Mouse (Mus musculus) thymus, adult 2 months (tissue): ENCODE data around the gene S100a1. TPM values are rescaled to one million over a fixed set of nuclear protein-coding genes. Genes with fewer than 3 reads are reported as not detected.

Experiments used
- DNase-seq: peaks from one replicate; pipeline ENCODE4 v3.0.0; 2021
- H3K27ac ChIP-seq: fragments of 200-500 bp; 2 replicates; pipeline ENCODE4 v1.5.1; 2012; ENCODE audit warnings: low read length, control low read depth; ENCODE audit not compliant: control insufficient read depth, insufficient read depth
- H3K27me3 ChIP-seq: fragments of 200-500 bp; 2 replicates; pipeline ENCODE4 v1.6.1; 2012; ENCODE audit warnings: mild to moderate bottlenecking, low read length, moderate library complexity, mixed read lengths; ENCODE audit not compliant: control insufficient read depth, insufficient read depth
- H3K36me3 ChIP-seq: fragments of 200-500 bp; 2 replicates; pipeline ENCODE4 v1.6.1; 2012; ENCODE audit warnings: mild to moderate bottlenecking, low read length, moderate library complexity; ENCODE audit not compliant: control insufficient read depth, insufficient read depth
- H3K4me1 ChIP-seq: fragments of 200-500 bp; replicated peaks from 2 replicates; pipeline ENCODE4 v1.6.1; 2012; ENCODE audit warnings: low read length; ENCODE audit not compliant: control insufficient read depth, insufficient read depth
- H3K4me3 ChIP-seq: fragments of 200-500 bp; 2 replicates; pipeline ENCODE4 v1.5.1; 2012; ENCODE audit warnings: mild to moderate bottlenecking, low read length, control low read depth, moderate library complexity; ENCODE audit not compliant: control insufficient read depth, insufficient read depth
- CTCF ChIP-seq: fragments of 200-500 bp; IDR thresholded peaks from 2 replicates; pipeline ENCODE4 v1.5.1; 2012; ENCODE audit warnings: mild to moderate bottlenecking, control low read depth, low read length, moderate library complexity, borderline replicate concordance; ENCODE audit not compliant: control insufficient read depth, poor library complexity, insufficient read depth; ENCODE audit errors: extremely low read depth
- POLR2A ChIP-seq: fragments of 200-500 bp; IDR thresholded peaks from 2 replicates; pipeline ENCODE4 v1.6.1; 2012; ENCODE audit warnings: mild to moderate bottlenecking, low read length, control low read depth, moderate library complexity; ENCODE audit not compliant: control insufficient read depth, poor library complexity, insufficient read depth; ENCODE audit errors: extremely low read depth
- WGBS: fragments of 180-500 bp; shearing (Covaris S2); methylation state at CpG from one replicate; pipeline ENCODE4 v1.1.7; 2018; 5-methylcytosine and 5-hydroxymethylcytosine counted together
- polyA plus RNA-seq: library from polyadenylated mRNA; depleted of rRNA; stranded (reverse); fragments of >200 nt; gene quantifications from 2 replicates; pipeline ENCODE4 v1.2.3, GENCODE M21; 2012

The S100a1 gene
- polyA plus RNA-seq, 1 experiment = 122 TPM

DNA sequence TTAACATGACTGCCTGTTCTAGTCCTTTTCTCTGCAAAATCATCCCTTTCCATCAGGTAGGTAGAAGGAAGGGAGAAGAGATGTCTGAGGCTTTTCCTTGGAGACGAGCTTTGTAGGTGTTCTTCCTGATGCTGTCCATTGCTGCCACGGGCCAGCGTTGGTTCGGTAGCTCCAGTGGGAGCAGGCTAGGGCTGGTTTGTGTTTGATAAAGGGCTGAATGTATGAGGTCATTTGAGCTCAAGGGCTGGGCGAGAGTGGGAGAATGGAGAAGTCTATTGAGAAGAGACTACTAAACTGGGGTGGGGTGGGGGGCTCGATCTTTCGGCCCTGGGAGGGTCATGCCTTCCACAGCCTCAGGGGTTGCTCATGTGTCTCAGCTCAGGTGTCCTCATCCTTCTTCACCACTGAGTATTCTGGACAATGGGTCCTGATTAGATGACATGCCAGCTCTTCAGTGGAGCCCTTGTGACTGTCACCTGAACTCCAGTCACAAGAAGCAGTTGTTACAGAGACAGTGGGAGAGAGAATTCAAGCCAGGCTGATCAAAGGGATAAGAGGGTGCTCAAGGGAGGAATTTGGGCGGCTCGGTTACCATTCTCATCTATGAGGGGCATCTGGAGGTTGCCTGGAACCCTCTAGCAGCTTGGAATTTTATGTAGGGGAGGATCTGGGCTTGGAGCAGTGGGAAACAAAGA, 1.1 kb downstream of the S100a1 start:
- 96% methylated on average over 9 of the region's 9 CpGs for WGBS
- DNase-seq = no peak
- no peak overlapping the region for H3K4me3 ChIP-seq
- H3K27ac ChIP-seq = no peak overlapping the region
- H3K36me3 ChIP-seq = no peaks in the 10 kb centered on the region
- peaks cover 17% of the 10 kb centered on the region for H3K4me1 ChIP-seq
- no peaks in the 10 kb centered on the region for H3K27me3 ChIP-seq
- TF ChIP-seq POLR2A = no peak
- TF ChIP-seq CTCF = no peak

DNA sequence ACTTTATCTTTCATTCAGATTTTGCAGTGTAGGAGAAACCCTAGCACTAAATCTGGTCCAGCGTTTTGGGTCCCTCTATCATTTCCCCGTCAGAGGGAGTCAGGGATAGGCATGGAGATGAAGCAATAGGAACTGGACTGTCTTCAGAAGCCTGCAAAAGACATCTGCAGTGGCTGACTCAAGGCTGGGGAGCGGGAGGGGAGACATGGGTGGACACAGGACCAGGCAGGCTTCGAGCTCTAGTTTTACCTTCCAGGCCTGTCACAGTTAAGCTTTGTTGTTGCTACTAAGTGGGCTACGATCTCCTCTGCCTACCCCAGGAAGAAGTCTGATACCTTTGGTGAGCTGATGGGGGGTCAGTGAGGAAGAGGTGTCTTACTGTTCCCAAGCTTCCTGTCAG, 1.9 kb downstream of the S100a1 start:
- Histone ChIP-seq H3K4me1 (peaks cover 17% of the 10 kb centered on the region), H3K27ac (no peak overlapping the region), H3K4me3 (no peak overlapping the region), H3K36me3 (peaks cover 1% of the 10 kb centered on the region; the same call in 1 of the 2 replicates), H3K27me3 (no peaks in the 10 kb centered on the region)
- 97% methylated on average over 5 of the region's 5 CpGs for WGBS
- no peak for DNase-seq
- no peak for TF ChIP-seq CTCF

DNA sequence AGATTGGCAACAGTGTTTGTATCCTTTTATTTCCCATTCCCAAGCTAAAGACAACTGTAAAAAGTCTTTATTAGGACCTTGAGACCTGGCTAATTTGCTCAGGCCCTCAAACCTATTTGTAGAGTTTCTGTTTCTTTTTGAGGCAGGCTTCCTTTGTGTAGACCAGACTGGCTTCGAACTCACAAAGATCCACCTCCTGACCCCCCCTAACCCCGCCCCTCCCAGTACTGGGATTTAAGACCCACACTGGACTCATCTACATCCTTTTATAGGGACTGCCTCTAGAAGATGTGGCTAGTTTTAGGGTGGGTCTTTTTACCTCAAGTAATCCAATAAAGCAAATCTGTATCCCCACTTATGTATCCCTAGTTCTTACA, 4.5 kb downstream of the S100a1 start:
- Histone ChIP-seq H3K4me1 (peaks cover 8% of the 10 kb centered on the region; the same call in 1 of the 2 replicates), H3K27ac (no peak overlapping the region), H3K27me3 (no peaks in the 10 kb centered on the region), H3K36me3 (peaks cover 23% of the 10 kb centered on the region), H3K4me3 (no peak overlapping the region)
- TF ChIP-seq POLR2A = no peak
- TF ChIP-seq CTCF = no peak
- no peak for DNase-seq
- WGBS = 24% methylated on average over 2 of the region's 2 CpGs

DNA sequence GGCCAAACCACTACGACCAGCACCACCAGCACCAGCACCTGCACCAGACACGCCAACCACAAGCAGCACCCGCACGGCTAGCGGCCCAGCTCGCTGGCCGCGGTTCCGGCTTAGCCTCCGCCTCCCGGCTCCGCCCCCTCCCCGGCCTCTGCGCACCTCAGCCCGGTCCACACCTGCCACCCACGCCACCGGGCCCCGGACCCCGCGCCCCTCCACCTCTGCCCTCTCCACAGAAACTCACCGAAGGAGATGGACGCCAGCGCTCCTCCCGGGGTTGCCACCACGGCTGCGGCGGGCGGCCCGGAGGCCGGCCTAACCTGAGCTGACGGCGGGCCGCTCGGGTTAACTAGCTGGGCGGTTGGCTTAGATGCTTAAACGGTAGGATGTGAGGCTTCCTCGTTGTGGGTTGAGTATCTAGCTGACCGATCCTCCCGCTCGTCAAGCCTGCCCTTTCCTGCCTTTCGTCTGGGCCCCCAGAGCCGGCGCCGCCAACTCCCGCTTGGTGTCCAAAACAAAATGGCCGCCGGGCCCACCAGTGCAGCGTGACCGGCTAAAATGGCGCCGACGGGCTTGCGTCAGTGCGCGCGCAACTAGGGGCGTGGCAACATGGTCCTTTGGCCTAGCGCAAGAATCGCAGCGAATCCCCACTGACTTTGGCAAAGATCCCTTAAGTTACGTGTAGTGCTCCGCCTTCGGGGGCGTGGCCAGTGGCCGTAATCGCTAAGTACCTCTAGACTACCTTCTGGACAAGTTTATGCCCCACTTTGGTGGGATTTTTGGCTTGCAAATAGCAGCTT, 5.0 kb downstream of the S100a1 start, which contains the start of gene Chtop:
TSS of gene Chtop (minus strand) at position 549 of the 797 bp plus-strand sequence.
- Histone ChIP-seq H3K4me3 (peak within 1 kb of the TSS; percentile 95), H3K4me1 (peaks cover 6% of the 10 kb centered on the region; the same call in 1 of the 2 replicates), H3K36me3 (peaks cover 29% of the 10 kb centered on the region), H3K27ac (peak within 1 kb of the TSS; percentile 19; the same call in 1 of the 2 replicates), H3K27me3 (no peaks in the 10 kb centered on the region)
- under 1% methylated on average over 66 of the region's 66 CpGs for WGBS
- peak; percentile 53 for TF ChIP-seq POLR2A
- TF ChIP-seq CTCF = 0 out of 2 replicates have a peak, but pooled peaks have one; percentile 14
- DNase-seq = peak; percentile 99

GRCm38 (mm10) chr3:90508287-90508949, 5.8 kb downstream of the S100a1 start:
- TF ChIP-seq POLR2A (no peak), CTCF (0 out of 2 replicates have a peak, but pooled peaks have one; percentile 35)
- H3K27ac ChIP-seq = peak overlapping the region; percentile 19; the same call in 1 of the 2 replicates
- 2% methylated on average over 20 of the region's 20 CpGs for WGBS
- no peak for DNase-seq
- no peaks in the 10 kb centered on the region for H3K4me1 ChIP-seq
- H3K36me3 ChIP-seq = peaks cover 36% of the 10 kb centered on the region
- H3K27me3 ChIP-seq = no peaks in the 10 kb centered on the region
- H3K4me3 ChIP-seq = peak overlapping the region; percentile 95

- Histone ChIP-seq H3K27ac (no peak overlapping the region), H3K4me1 (no peaks in the 10 kb centered on the region), H3K36me3 (peaks cover 57% of the 10 kb centered on the region), H3K27me3 (no peaks in the 10 kb centered on the region), H3K4me3 (no peak overlapping the region)
- TF ChIP-seq CTCF (no peak), POLR2A (no peak)
- WGBS = 89% methylated on average over 3 of the region's 3 CpGs
- DNase-seq = no peak
Measured at GRCm38 (mm10) chr3:90506362-90506761, 7.8 kb downstream of the S100a1 start.
